Mouse (Mus musculus): ENCODE results near the gene Wdr76. TPM values are rescaled to one million over a fixed set of nuclear protein-coding genes. Genes with fewer than 3 reads are reported as not detected.
A peak's percentile ranks its signal among the peaks of the same experiment; 100 is the strongest.

The Wdr76 gene
- polyA plus RNA-seq, 1 experiment from 2014 or later, result 5.3 TPM

GRCm38 (mm10) chr2:121551271-121551670, 44.7 kb downstream of the Wdr76 start:
- H3K9ac ChIP-seq (ENCODE audit: low read depth, low read length), result no peak overlapping the region
- no peaks in the 10 kb centered on the region for H3K4me1 ChIP-seq (replicated peaks; ENCODE audit: insufficient read depth, low read length)
- H3K27me3 ChIP-seq (ENCODE audit: insufficient read depth, low read length), result no peaks in the 10 kb centered on the region
- no peaks in the 10 kb centered on the region for H3K36me3 ChIP-seq (ENCODE audit: insufficient read depth, low read length)
- no peaks in the 10 kb centered on the region for H3K9me3 ChIP-seq (replicated peaks; ENCODE audit: low read length)
- DNase-seq (ENCODE audit: low spot score), result no peak
- no peak overlapping the region for H3K4me2 ChIP-seq (ENCODE audit: low read length)
- no peak overlapping the region for H3K27ac ChIP-seq
- no peak for ATAC-seq (replicated peaks; ENCODE audit: low FRiP score, low read depth)
- 85% methylated on average over 8 of the region's 8 CpGs for WGBS
- no peak for TF ChIP-seq CTCF (IDR thresholded peaks at IDR 0.05; ENCODE audit: low read depth)
- no peak overlapping the region for H3K4me3 ChIP-seq (replicated peaks; ENCODE audit: low read depth, low read length)

- DNase-seq (ENCODE audit: low spot score) (no peak), ATAC-seq (replicated peaks; ENCODE audit: low FRiP score, low read depth) (no peak)
- no peak overlapping the region for H3K4me2 ChIP-seq (ENCODE audit: low read length)
- H3K9ac ChIP-seq (ENCODE audit: low read depth, low read length), result no peak overlapping the region
- H3K9me3 ChIP-seq (replicated peaks; ENCODE audit: low read length), result no peaks in the 10 kb centered on the region
- no peak overlapping the region for H3K4me3 ChIP-seq (replicated peaks; ENCODE audit: low read depth, low read length)
- WGBS, result 92% methylated on average over 3 of the region's 3 CpGs
- H3K27me3 ChIP-seq (ENCODE audit: insufficient read depth, low read length), result no peaks in the 10 kb centered on the region
- H3K36me3 ChIP-seq (ENCODE audit: insufficient read depth, low read length), result no peaks in the 10 kb centered on the region
- H3K27ac ChIP-seq, result no peak overlapping the region
- no peak for TF ChIP-seq CTCF (IDR thresholded peaks at IDR 0.05; ENCODE audit: low read depth)
- no peaks in the 10 kb centered on the region for H3K4me1 ChIP-seq (replicated peaks; ENCODE audit: insufficient read depth, low read length)
Measured at GRCm38 (mm10) chr2:121563117-121563516, 56.6 kb downstream of the Wdr76 start.

- no peak overlapping the region for H3K27ac ChIP-seq
- 60% methylated on average over 5 of the region's 5 CpGs for WGBS
- H3K27me3 ChIP-seq (ENCODE audit: insufficient read depth, low read length), result no peaks in the 10 kb centered on the region
- H3K36me3 ChIP-seq (ENCODE audit: insufficient read depth, low read length), result no peaks in the 10 kb centered on the region
- H3K9ac ChIP-seq (ENCODE audit: low read depth, low read length), result no peak overlapping the region
- H3K4me1 ChIP-seq (replicated peaks; ENCODE audit: insufficient read depth, low read length), result no peaks in the 10 kb centered on the region
- ATAC-seq (replicated peaks; ENCODE audit: low FRiP score, low read depth) (no peak), DNase-seq (ENCODE audit: low spot score) (no peak)
- H3K4me3 ChIP-seq (replicated peaks; ENCODE audit: low read depth, low read length), result no peak overlapping the region
- no peak for TF ChIP-seq CTCF (IDR thresholded peaks at IDR 0.05; ENCODE audit: low read depth)
- H3K9me3 ChIP-seq (replicated peaks; ENCODE audit: low read length), result no peaks in the 10 kb centered on the region
- H3K4me2 ChIP-seq (ENCODE audit: low read length), result no peak overlapping the region
Measured at GRCm38 (mm10) chr2:121565911-121566310, 59.4 kb downstream of the Wdr76 start.

- Histone ChIP-seq H3K27ac (no peak overlapping the region), H3K4me3 (replicated peaks; ENCODE audit: low read depth, low read length) (no peak overlapping the region), H3K36me3 (ENCODE audit: insufficient read depth, low read length) (no peaks in the 10 kb centered on the region), H3K27me3 (ENCODE audit: insufficient read depth, low read length) (no peaks in the 10 kb centered on the region), H3K9me3 (replicated peaks; ENCODE audit: low read length) (no peaks in the 10 kb centered on the region), H3K4me1 (replicated peaks; ENCODE audit: insufficient read depth, low read length) (no peaks in the 10 kb centered on the region), H3K9ac (ENCODE audit: low read depth, low read length) (no peak overlapping the region), H3K4me2 (ENCODE audit: low read length) (no peak overlapping the region)
- 71% methylated on average over 3 of the region's 3 CpGs for WGBS
- no peak for DNase-seq (ENCODE audit: low spot score)
- TF ChIP-seq CTCF (IDR thresholded peaks at IDR 0.05; ENCODE audit: low read depth), result no peak
- ATAC-seq (replicated peaks; ENCODE audit: low FRiP score, low read depth), result no peak
Measured at GRCm38 (mm10) chr2:121570049-121570448, 63.5 kb downstream of the Wdr76 start.

GRCm38 (mm10) chr2:121570999-121571655, 64.6 kb downstream of the Wdr76 start:
- Histone ChIP-seq H3K27ac (no peak overlapping the region), H3K4me3 (replicated peaks; ENCODE audit: low read depth, low read length) (no peak overlapping the region), H3K27me3 (ENCODE audit: insufficient read depth, low read length) (no peaks in the 10 kb centered on the region), H3K4me1 (replicated peaks; ENCODE audit: insufficient read depth, low read length) (no peaks in the 10 kb centered on the region), H3K9me3 (replicated peaks; ENCODE audit: low read length) (no peaks in the 10 kb centered on the region), H3K36me3 (ENCODE audit: insufficient read depth, low read length) (no peaks in the 10 kb centered on the region), H3K4me2 (ENCODE audit: low read length) (no peak overlapping the region), H3K9ac (ENCODE audit: low read depth, low read length) (no peak overlapping the region)
- no peak for TF ChIP-seq CTCF (IDR thresholded peaks at IDR 0.05; ENCODE audit: low read depth)
- ATAC-seq (replicated peaks; ENCODE audit: low FRiP score, low read depth) (no peak), DNase-seq (ENCODE audit: low spot score) (no peak)
- WGBS, result 70% methylated on average over 8 of the region's 8 CpGs

GRCm38 (mm10) chr2:121571780-121572179, 65.3 kb downstream of the Wdr76 start:
- no peak overlapping the region for H3K9ac ChIP-seq (ENCODE audit: low read depth, low read length)
- peak; percentile 95 for TF ChIP-seq CTCF (IDR thresholded peaks at IDR 0.05; ENCODE audit: low read depth)
- no peaks in the 10 kb centered on the region for H3K27me3 ChIP-seq (ENCODE audit: insufficient read depth, low read length)
- H3K4me1 ChIP-seq (replicated peaks; ENCODE audit: insufficient read depth, low read length), result no peaks in the 10 kb centered on the region
- 17% methylated on average over 7 of the region's 7 CpGs for WGBS
- peak; percentile 85 for ATAC-seq (replicated peaks; ENCODE audit: low FRiP score, low read depth)
- no peaks in the 10 kb centered on the region for H3K9me3 ChIP-seq (replicated peaks; ENCODE audit: low read length)
- no peaks in the 10 kb centered on the region for H3K36me3 ChIP-seq (ENCODE audit: insufficient read depth, low read length)
- H3K27ac ChIP-seq, result no peak overlapping the region
- peak; percentile 89 for DNase-seq (ENCODE audit: low spot score)
- no peak overlapping the region for H3K4me2 ChIP-seq (ENCODE audit: low read length)
- H3K4me3 ChIP-seq (replicated peaks; ENCODE audit: low read depth, low read length), result no peak overlapping the region
